Mouse (Mus musculus): ENCODE data around the gene Cyp2b19. TPM values are rescaled to one million over a fixed set of nuclear protein-coding genes. Genes with fewer than 3 reads are reported as not detected.

Gene Cyp2b19
- not detected in 2 replicates for polyA plus RNA-seq (2014; fragmentation: Nextera tagmentation; extraction: Ambion mirVana)

- Histone ChIP-seq H3K9me3 (ENCODE audit: control insufficient read depth, low read length) (peaks cover 3% of the 10 kb centered on the region; the same call in 1 of the 2 replicates), H3K9ac (ENCODE audit: low read length) (no peak within 1 kb of the TSS), H3K4me1 (ENCODE audit: control insufficient read depth, insufficient read depth, low read length) (no peaks in the 10 kb centered on the region), H3K4me3 (ENCODE audit: low read depth, low read length) (no peak within 1 kb of the TSS), H3K27me3 (ENCODE audit: control insufficient read depth, insufficient read depth, low read length) (no peaks in the 10 kb centered on the region), H3K27ac (replicated peaks; ENCODE audit: low read depth, low read length) (no peak within 1 kb of the TSS), H3K4me2 (ENCODE audit: low read depth, severe bottlenecking) (no peak within 1 kb of the TSS), H3K36me3 (ENCODE audit: control insufficient read depth, insufficient read depth, low read length) (no peaks in the 10 kb centered on the region)
- 75% methylated on average over 2 of the region's 2 CpGs for WGBS
- ATAC-seq (ENCODE audit: insufficient number of reproducible peaks, low FRiP score, low TSS enrichment, low read depth) (no peak), DNase-seq (ENCODE audit: low spot score) (no peak)
Measured at GRCm38 (mm10) chr7:26756842-26757241, at the start of gene Cyp2b19. TSS of gene Cyp2b19 (plus strand) at chr7:26757142.

- Histone ChIP-seq H3K27ac (replicated peaks; ENCODE audit: low read depth, low read length) (no peak overlapping the region), H3K9me3 (ENCODE audit: control insufficient read depth, low read length) (peaks cover 4% of the 10 kb centered on the region; the same call in 1 of the 2 replicates), H3K4me2 (ENCODE audit: low read depth, severe bottlenecking) (no peak overlapping the region), H3K4me3 (ENCODE audit: low read depth, low read length) (no peak overlapping the region), H3K36me3 (ENCODE audit: control insufficient read depth, insufficient read depth, low read length) (no peaks in the 10 kb centered on the region), H3K9ac (ENCODE audit: low read length) (no peak overlapping the region), H3K27me3 (ENCODE audit: control insufficient read depth, insufficient read depth, low read length) (no peaks in the 10 kb centered on the region), H3K4me1 (ENCODE audit: control insufficient read depth, insufficient read depth, low read length) (no peaks in the 10 kb centered on the region)
- DNase-seq (ENCODE audit: low spot score), result no peak
- no peak for ATAC-seq (ENCODE audit: insufficient number of reproducible peaks, low FRiP score, low TSS enrichment, low read depth)
- 90% methylated on average over 11 of the region's 11 CpGs for WGBS
Measured at GRCm38 (mm10) chr7:26711061-26711460, 45.9 kb upstream of the Cyp2b19 start.

GRCm38 (mm10) chr7:26738940-26739339 is 18.0 kb upstream of the Cyp2b19 start:
- Histone ChIP-seq H3K9ac (ENCODE audit: low read length) (no peak overlapping the region), H3K4me3 (ENCODE audit: low read depth, low read length) (no peak overlapping the region), H3K4me1 (ENCODE audit: control insufficient read depth, insufficient read depth, low read length) (no peaks in the 10 kb centered on the region), H3K27me3 (ENCODE audit: control insufficient read depth, insufficient read depth, low read length) (no peaks in the 10 kb centered on the region), H3K9me3 (ENCODE audit: control insufficient read depth, low read length) (no peaks in the 10 kb centered on the region), H3K27ac (replicated peaks; ENCODE audit: low read depth, low read length) (no peak overlapping the region), H3K36me3 (ENCODE audit: control insufficient read depth, insufficient read depth, low read length) (no peaks in the 10 kb centered on the region), H3K4me2 (ENCODE audit: low read depth, severe bottlenecking) (no peak overlapping the region)
- DNase-seq (ENCODE audit: low spot score) (no peak), ATAC-seq (ENCODE audit: insufficient number of reproducible peaks, low FRiP score, low TSS enrichment, low read depth) (no peak)

DNA sequence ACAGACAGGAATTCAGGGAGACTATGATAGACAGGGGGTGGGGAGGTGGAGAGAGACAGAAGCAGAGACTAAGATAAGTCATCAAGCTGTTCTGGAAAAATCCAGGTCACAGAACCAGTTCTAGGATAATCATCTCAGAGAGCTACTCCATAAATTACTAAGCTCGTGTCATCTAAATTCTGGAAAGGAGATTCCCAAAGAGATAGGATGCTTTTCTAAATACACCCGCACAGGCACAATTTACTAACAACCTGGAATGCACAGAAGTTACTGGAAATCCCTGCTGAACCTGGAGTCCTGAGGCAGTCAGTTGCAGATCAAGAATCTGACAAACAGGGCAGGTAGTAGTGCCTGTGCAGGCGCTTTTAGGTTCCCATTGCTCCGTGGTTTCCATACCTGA is 13.0 kb upstream of the Cyp2b19 start:
- no peak for DNase-seq (ENCODE audit: low spot score)
- Histone ChIP-seq H3K27ac (replicated peaks; ENCODE audit: low read depth, low read length) (no peak overlapping the region), H3K36me3 (ENCODE audit: control insufficient read depth, insufficient read depth, low read length) (no peaks in the 10 kb centered on the region), H3K9me3 (ENCODE audit: control insufficient read depth, low read length) (no peaks in the 10 kb centered on the region; the same call in 1 of the 2 replicates), H3K4me1 (ENCODE audit: control insufficient read depth, insufficient read depth, low read length) (no peaks in the 10 kb centered on the region), H3K27me3 (ENCODE audit: control insufficient read depth, insufficient read depth, low read length) (no peaks in the 10 kb centered on the region), H3K9ac (ENCODE audit: low read length) (no peak overlapping the region), H3K4me3 (ENCODE audit: low read depth, low read length) (no peak overlapping the region), H3K4me2 (ENCODE audit: low read depth, severe bottlenecking) (no peak overlapping the region)
- ATAC-seq (ENCODE audit: insufficient number of reproducible peaks, low FRiP score, low TSS enrichment, low read depth), result no peak
- 82% methylated on average over 4 of the region's 4 CpGs for WGBS

DNA sequence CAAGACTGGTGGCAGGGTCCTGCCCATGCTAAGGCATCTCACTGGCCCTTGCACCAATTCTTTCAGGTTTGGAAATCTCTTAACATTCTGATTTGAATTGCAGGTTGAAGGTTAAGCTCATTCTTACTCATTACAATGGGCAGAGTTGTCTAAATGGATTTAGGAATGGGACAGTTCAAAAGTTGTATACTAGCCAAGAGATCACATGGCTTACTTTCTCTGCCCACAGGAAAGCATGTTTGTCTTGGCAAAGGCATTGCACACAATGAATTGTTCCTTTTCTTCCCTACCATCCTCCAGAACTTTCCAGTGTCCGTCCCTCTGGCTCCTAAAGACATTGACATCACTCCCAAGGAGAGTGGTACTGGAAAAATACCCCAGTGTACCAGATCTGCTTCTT is 11.5 kb upstream of the Cyp2b19 start:
- Histone ChIP-seq H3K9ac (ENCODE audit: low read length) (no peak overlapping the region), H3K27me3 (ENCODE audit: control insufficient read depth, insufficient read depth, low read length) (no peaks in the 10 kb centered on the region), H3K4me1 (ENCODE audit: control insufficient read depth, insufficient read depth, low read length) (no peaks in the 10 kb centered on the region), H3K4me2 (ENCODE audit: low read depth, severe bottlenecking) (no peak overlapping the region), H3K36me3 (ENCODE audit: control insufficient read depth, insufficient read depth, low read length) (no peaks in the 10 kb centered on the region), H3K9me3 (ENCODE audit: control insufficient read depth, low read length) (no peaks in the 10 kb centered on the region; the same call in 1 of the 2 replicates), H3K4me3 (ENCODE audit: low read depth, low read length) (no peak overlapping the region), H3K27ac (replicated peaks; ENCODE audit: low read depth, low read length) (no peak overlapping the region)
- DNase-seq (ENCODE audit: low spot score) (no peak), ATAC-seq (ENCODE audit: insufficient number of reproducible peaks, low FRiP score, low TSS enrichment, low read depth) (no peak)
- WGBS, result 65% methylated on average over 1 of the region's 1 CpGs

DNA sequence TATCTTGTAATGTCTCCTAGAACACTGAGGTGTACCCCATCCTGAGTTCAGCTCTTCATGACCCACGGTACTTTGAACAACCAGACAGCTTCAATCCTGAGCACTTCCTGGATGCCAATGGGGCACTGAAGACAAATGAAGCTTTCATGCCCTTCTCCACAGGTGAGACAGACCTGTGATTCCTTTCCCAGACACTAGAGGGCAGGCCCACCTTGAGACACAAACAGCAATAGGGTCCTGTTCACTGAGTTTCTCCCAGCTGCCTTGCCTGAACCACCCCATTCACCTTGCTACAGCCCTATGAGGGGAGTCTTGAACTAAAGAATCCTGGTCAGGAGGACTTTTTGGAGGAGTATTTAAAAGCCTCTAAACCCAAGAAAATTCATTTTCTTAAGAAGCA is 10.1 kb downstream of the Cyp2b19 start:
- Histone ChIP-seq H3K4me2 (ENCODE audit: low read depth, severe bottlenecking) (no peak overlapping the region), H3K4me3 (ENCODE audit: low read depth, low read length) (no peak overlapping the region), H3K9ac (ENCODE audit: low read length) (no peak overlapping the region), H3K9me3 (ENCODE audit: control insufficient read depth, low read length) (no peaks in the 10 kb centered on the region), H3K27me3 (ENCODE audit: control insufficient read depth, insufficient read depth, low read length) (no peaks in the 10 kb centered on the region), H3K4me1 (ENCODE audit: control insufficient read depth, insufficient read depth, low read length) (no peaks in the 10 kb centered on the region), H3K27ac (replicated peaks; ENCODE audit: low read depth, low read length) (no peak overlapping the region), H3K36me3 (ENCODE audit: control insufficient read depth, insufficient read depth, low read length) (no peaks in the 10 kb centered on the region)
- 50% methylated on average over 1 of the region's 1 CpGs for WGBS
- ATAC-seq (ENCODE audit: insufficient number of reproducible peaks, low FRiP score, low TSS enrichment, low read depth), result no peak
- DNase-seq (ENCODE audit: low spot score), result no peak

- H3K9me3 ChIP-seq (ENCODE audit: control insufficient read depth, low read length), result no peaks in the 10 kb centered on the region
- H3K9ac ChIP-seq (ENCODE audit: low read length), result no peak overlapping the region
- H3K4me3 ChIP-seq (ENCODE audit: low read depth, low read length), result no peak overlapping the region
- no peak overlapping the region for H3K4me2 ChIP-seq (ENCODE audit: low read depth, severe bottlenecking)
- ATAC-seq (ENCODE audit: insufficient number of reproducible peaks, low FRiP score, low TSS enrichment, low read depth), result no peak
- no peaks in the 10 kb centered on the region for H3K36me3 ChIP-seq (ENCODE audit: control insufficient read depth, insufficient read depth, low read length)
- no peaks in the 10 kb centered on the region for H3K4me1 ChIP-seq (ENCODE audit: control insufficient read depth, insufficient read depth, low read length)
- 78% methylated on average over 9 of the region's 9 CpGs for WGBS
- DNase-seq (ENCODE audit: low spot score), result no peak
- H3K27ac ChIP-seq (replicated peaks; ENCODE audit: low read depth, low read length), result no peak overlapping the region
- H3K27me3 ChIP-seq (ENCODE audit: control insufficient read depth, insufficient read depth, low read length), result no peaks in the 10 kb centered on the region
Measured at GRCm38 (mm10) chr7:26769881-26770470, 13.0 kb downstream of the Cyp2b19 start.

DNA sequence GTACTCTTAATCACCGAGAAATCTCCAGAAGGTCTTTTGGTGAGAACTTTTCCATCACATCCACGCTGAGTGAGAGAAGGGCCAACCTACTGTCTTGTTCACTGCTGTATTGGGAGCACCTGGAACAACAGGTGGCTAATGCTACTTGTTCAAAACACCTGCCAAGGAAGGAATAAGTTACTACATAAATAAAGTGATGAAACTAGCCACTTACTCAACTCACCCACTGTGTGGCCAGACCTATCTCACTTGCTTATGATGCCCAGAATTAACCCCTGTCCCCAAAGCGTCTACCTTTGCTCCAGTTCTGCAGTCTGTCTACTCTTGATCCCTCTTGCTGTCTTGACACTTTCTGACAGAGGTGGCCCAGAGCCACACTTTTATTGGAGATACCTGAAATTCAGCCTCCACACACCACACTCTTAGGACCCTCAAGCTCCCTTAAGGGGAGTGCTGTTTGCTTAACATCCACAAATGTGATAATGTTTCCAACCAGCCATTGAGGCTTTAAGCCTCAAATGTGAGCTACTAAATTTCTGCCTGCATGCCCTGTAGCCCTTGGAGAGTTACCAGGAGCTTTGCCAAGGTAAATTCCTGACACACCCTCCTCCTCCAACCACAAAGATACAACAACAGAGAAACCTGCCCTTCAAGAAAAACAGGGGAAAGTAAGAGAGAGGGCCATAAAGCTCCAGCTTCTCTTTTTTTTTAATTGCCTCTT is 16.1 kb downstream of the Cyp2b19 start:
- DNase-seq (ENCODE audit: low spot score), result no peak
- Histone ChIP-seq H3K27me3 (ENCODE audit: control insufficient read depth, insufficient read depth, low read length) (no peaks in the 10 kb centered on the region), H3K36me3 (ENCODE audit: control insufficient read depth, insufficient read depth, low read length) (no peaks in the 10 kb centered on the region), H3K4me2 (ENCODE audit: low read depth, severe bottlenecking) (no peak overlapping the region), H3K9me3 (ENCODE audit: control insufficient read depth, low read length) (no peaks in the 10 kb centered on the region), H3K4me3 (ENCODE audit: low read depth, low read length) (no peak overlapping the region), H3K4me1 (ENCODE audit: control insufficient read depth, insufficient read depth, low read length) (no peaks in the 10 kb centered on the region), H3K27ac (replicated peaks; ENCODE audit: low read depth, low read length) (no peak overlapping the region), H3K9ac (ENCODE audit: low read length) (no peak overlapping the region)
- no peak for ATAC-seq (ENCODE audit: insufficient number of reproducible peaks, low FRiP score, low TSS enrichment, low read depth)
- 82% methylated on average over 3 of the region's 3 CpGs for WGBS
